Mouse (Mus musculus): ENCODE results near the gene Pigh. TPM values are rescaled to one million over a fixed set of nuclear protein-coding genes. Genes with fewer than 3 reads are reported as not detected.

The Pigh gene
- polyA plus RNA-seq, 1 experiment from 2014 or later: 28.6 TPM

GRCm38 (mm10) chr12:79064451-79064850 lies 25.0 kb downstream of the Pigh start:
- WGBS: 88% methylated on average over 13 of the region's 13 CpGs

DNA sequence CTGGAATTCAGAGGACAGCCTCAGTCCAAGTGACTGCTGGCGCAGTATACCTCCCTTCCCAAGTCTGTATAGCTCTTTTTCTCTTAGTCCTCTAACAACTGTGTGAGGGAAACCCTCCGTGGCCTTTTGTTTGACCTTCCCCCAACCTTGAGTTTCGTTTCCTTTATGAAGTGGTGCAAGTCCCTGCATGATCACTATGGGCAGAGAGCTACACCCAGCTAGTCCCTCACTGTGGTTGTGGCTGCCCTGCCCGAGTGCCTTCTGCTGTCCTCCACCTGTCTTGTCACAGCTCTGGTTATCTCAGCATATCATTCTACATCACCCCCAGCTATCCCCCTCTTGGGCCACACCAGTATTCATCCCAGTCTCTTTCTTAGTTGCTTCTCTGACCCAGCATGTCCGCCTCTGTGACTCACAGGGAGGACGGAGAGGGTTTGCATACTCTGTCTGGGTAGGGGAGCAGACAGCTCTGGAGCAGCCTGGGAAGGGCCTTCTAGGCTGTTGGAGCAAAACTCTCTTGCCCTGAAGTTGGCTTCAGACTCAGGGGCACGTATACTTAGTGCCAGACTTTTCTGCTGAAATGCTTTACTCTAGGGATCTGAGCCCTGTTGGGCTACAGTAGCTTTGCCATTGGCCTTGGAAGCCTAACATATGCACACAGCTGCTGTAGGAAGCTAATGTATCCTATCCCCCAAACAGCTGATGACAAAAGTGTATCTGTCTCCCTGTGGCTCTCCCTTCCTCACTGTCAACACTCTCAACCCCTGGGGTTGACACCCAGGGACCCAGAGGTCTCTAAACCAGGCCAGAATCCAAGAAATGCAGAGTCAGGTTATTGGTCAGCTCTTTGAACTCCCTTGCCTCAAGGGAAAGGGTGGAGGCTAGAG lies 28.4 kb downstream of the Pigh start:
- H3K9ac ChIP-seq: no peak overlapping the region
- ATAC-seq (ENCODE audit: borderline replicate concordance, extremely low read depth, low FRiP score, low TSS enrichment): peak; percentile 46; the same call in 1 of the 2 replicates
- H3K4me3 ChIP-seq: no peak overlapping the region
- no peaks in the 10 kb centered on the region for H3K27me3 ChIP-seq
- H3K27ac ChIP-seq: no peak overlapping the region
- peaks cover 7% of the 10 kb centered on the region; the same call in 1 of the 2 replicates for H3K4me1 ChIP-seq
- H3K36me3 ChIP-seq: no peaks in the 10 kb centered on the region
- no peaks in the 10 kb centered on the region for H3K9me3 ChIP-seq
- WGBS: 70% methylated on average over 7 of the region's 7 CpGs
- no peak overlapping the region for H3K4me2 ChIP-seq

More at GRCm38 (mm10) chr12:79064451-79064850, 25.0 kb downstream of the Pigh start:
- H3K4me1 ChIP-seq: peaks cover 7% of the 10 kb centered on the region; the same call in 1 of the 2 replicates
- H3K36me3 ChIP-seq: no peaks in the 10 kb centered on the region
- no peaks in the 10 kb centered on the region for H3K27me3 ChIP-seq
- H3K4me2 ChIP-seq: no peak overlapping the region
- ATAC-seq (ENCODE audit: borderline replicate concordance, extremely low read depth, low FRiP score, low TSS enrichment): no peak
- no peak overlapping the region for H3K4me3 ChIP-seq
- H3K9me3 ChIP-seq: no peaks in the 10 kb centered on the region
- no peak overlapping the region for H3K27ac ChIP-seq
- H3K9ac ChIP-seq: no peak overlapping the region

DNA sequence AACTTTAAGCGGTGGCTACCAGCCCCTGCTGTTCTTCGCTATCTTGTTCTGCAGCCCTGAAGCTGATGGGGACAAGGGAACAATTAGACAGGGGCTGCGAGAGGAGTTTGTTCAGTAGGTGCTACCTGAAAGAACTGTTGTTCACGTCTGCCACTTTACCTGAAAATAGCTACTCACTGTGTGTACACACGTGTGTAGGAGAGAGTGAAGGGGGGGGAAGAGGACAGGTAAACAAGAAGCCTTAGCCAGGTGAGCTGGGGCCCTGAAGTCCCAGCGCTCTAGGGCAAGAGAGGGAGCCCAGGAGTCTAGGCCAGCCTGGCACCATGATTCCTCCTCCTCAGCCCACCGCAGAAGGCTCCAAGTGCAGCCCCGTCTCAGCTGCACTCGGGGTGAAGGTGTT lies 29.3 kb downstream of the Pigh start:
- peak; percentile 42 for ATAC-seq (ENCODE audit: borderline replicate concordance, extremely low read depth, low FRiP score, low TSS enrichment)
- H3K27ac ChIP-seq: peak overlapping the region; percentile 25

GRCm38 (mm10) chr12:79059573-79059972 lies 29.9 kb downstream of the Pigh start:
- H3K4me3 ChIP-seq: no peak overlapping the region
- peak overlapping the region; percentile 25 for H3K27ac ChIP-seq
- 0 out of 2 replicates have a peak, but pooled peaks cover 3% of the 10 kb centered on the region for H3K36me3 ChIP-seq
- 64% methylated on average over 6 of the region's 6 CpGs for WGBS
- no peaks in the 10 kb centered on the region for H3K9me3 ChIP-seq
- no peak overlapping the region for H3K4me2 ChIP-seq
- no peaks in the 10 kb centered on the region for H3K27me3 ChIP-seq
- ATAC-seq (ENCODE audit: borderline replicate concordance, extremely low read depth, low FRiP score, low TSS enrichment): no peak
- H3K9ac ChIP-seq: no peak overlapping the region
- peaks cover 7% of the 10 kb centered on the region; the same call in 1 of the 2 replicates for H3K4me1 ChIP-seq

More for the DNA sequence above, 29.3 kb downstream of the Pigh start:
- Histone ChIP-seq H3K4me2 (no peak overlapping the region), H3K27me3 (no peaks in the 10 kb centered on the region), H3K4me1 (peaks cover 7% of the 10 kb centered on the region; the same call in 1 of the 2 replicates), H3K36me3 (0 out of 2 replicates have a peak, but pooled peaks cover 3% of the 10 kb centered on the region), H3K9me3 (no peaks in the 10 kb centered on the region), H3K4me3 (no peak overlapping the region), H3K9ac (no peak overlapping the region)
- WGBS: 72% methylated on average over 9 of the region's 9 CpGs

GRCm38 (mm10) chr12:79055276-79055675 lies 34.2 kb downstream of the Pigh start:
- Histone ChIP-seq H3K27ac (no peak overlapping the region), H3K4me2 (no peak overlapping the region)
- ATAC-seq (ENCODE audit: borderline replicate concordance, extremely low read depth, low FRiP score, low TSS enrichment): no peak

GRCm38 (mm10) chr12:79052073-79052472 lies 37.4 kb downstream of the Pigh start:
- no peak for ATAC-seq (ENCODE audit: borderline replicate concordance, extremely low read depth, low FRiP score, low TSS enrichment)
- H3K4me2 ChIP-seq: no peak overlapping the region
- 79% methylated on average over 2 of the region's 2 CpGs for WGBS
- H3K9me3 ChIP-seq: no peaks in the 10 kb centered on the region
- no peaks in the 10 kb centered on the region for H3K27me3 ChIP-seq
- H3K27ac ChIP-seq: no peak overlapping the region
- H3K36me3 ChIP-seq: 0 out of 2 replicates have a peak, but pooled peaks cover 5% of the 10 kb centered on the region
- H3K4me3 ChIP-seq: no peak overlapping the region
- H3K9ac ChIP-seq: no peak overlapping the region
- H3K4me1 ChIP-seq: no peaks in the 10 kb centered on the region

More at GRCm38 (mm10) chr12:79055276-79055675, 34.2 kb downstream of the Pigh start:
- Histone ChIP-seq H3K9ac (no peak overlapping the region), H3K36me3 (0 out of 2 replicates have a peak, but pooled peaks cover 5% of the 10 kb centered on the region), H3K9me3 (no peaks in the 10 kb centered on the region), H3K4me3 (no peak overlapping the region), H3K27me3 (no peaks in the 10 kb centered on the region), H3K4me1 (no peaks in the 10 kb centered on the region)
- WGBS: 84% methylated on average over 7 of the region's 7 CpGs

GRCm38 (mm10) chr12:79050545-79051212 lies 38.8 kb downstream of the Pigh start:
- no peaks in the 10 kb centered on the region for H3K9me3 ChIP-seq
- H3K27ac ChIP-seq: no peak overlapping the region
- WGBS: 65% methylated on average over 3 of the region's 3 CpGs
- no peak for ATAC-seq (ENCODE audit: borderline replicate concordance, extremely low read depth, low FRiP score, low TSS enrichment)
- no peak overlapping the region for H3K9ac ChIP-seq
- no peaks in the 10 kb centered on the region for H3K27me3 ChIP-seq
- no peak overlapping the region for H3K4me3 ChIP-seq
- 0 out of 2 replicates have a peak, but pooled peaks cover 2% of the 10 kb centered on the region for H3K36me3 ChIP-seq
- no peak overlapping the region for H3K4me2 ChIP-seq
- no peaks in the 10 kb centered on the region for H3K4me1 ChIP-seq

DNA sequence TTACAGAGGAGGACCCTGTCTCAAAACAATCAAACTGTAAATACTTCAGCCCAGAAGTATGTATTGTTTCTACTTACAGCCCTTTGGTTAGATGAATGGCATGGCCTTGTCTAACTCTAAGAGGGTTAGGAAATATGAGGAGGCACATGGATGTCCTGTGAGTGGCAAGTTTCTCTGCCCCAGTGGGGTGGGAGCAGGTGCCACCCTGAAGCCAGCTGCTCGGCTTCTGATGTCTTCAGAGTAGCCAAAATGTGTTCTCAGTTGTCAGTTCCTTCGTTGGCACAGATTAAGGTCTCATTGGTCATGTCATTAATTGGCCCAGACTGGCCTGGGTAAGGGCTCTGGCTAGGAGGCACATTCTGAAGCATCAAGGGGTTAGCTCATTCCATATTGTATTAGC lies 39.6 kb downstream of the Pigh start:
- H3K36me3 ChIP-seq: 0 out of 2 replicates have a peak, but pooled peaks cover 2% of the 10 kb centered on the region
- H3K27me3 ChIP-seq: no peaks in the 10 kb centered on the region
- WGBS: 76% methylated on average over 2 of the region's 2 CpGs
- no peaks in the 10 kb centered on the region for H3K4me1 ChIP-seq
- H3K9me3 ChIP-seq: no peaks in the 10 kb centered on the region
- H3K9ac ChIP-seq: no peak overlapping the region
- H3K4me2 ChIP-seq: no peak overlapping the region
- no peak overlapping the region for H3K27ac ChIP-seq
- no peak for ATAC-seq (ENCODE audit: borderline replicate concordance, extremely low read depth, low FRiP score, low TSS enrichment)
- H3K4me3 ChIP-seq: no peak overlapping the region

DNA sequence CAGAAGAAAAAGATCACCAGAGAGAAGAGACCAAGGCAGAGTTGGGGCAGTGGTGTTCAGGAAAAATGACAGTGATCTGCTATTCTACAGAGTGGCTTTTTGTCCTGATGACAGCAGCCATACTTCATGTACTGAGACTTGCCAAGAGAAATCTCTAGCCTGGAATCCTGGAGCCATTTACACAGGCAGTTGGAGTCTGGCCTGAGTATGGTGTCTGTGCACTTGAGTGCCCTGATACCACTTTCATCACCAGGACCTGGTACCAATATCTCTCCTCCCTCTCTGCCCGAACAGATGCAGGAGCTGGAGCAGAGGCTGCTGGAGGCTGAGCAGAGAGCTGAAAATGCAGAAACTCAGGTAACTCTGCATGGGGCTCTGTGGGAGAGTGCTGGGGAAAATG lies 40.6 kb downstream of the Pigh start:
- no peak overlapping the region for H3K4me2 ChIP-seq
- ATAC-seq (ENCODE audit: borderline replicate concordance, extremely low read depth, low FRiP score, low TSS enrichment): no peak
- no peak overlapping the region for H3K4me3 ChIP-seq
- H3K4me1 ChIP-seq: no peaks in the 10 kb centered on the region
- WGBS: 94% methylated on average over 1 of the region's 1 CpGs
- 0 out of 2 replicates have a peak, but pooled peaks cover 2% of the 10 kb centered on the region for H3K36me3 ChIP-seq
- H3K9me3 ChIP-seq: no peaks in the 10 kb centered on the region
- no peak overlapping the region for H3K27ac ChIP-seq
- H3K27me3 ChIP-seq: no peaks in the 10 kb centered on the region
- no peak overlapping the region for H3K9ac ChIP-seq

GRCm38 (mm10) chr12:79047203-79047602 lies 42.2 kb downstream of the Pigh start:
- Histone ChIP-seq H3K27ac (no peak overlapping the region), H3K4me2 (no peak overlapping the region), H3K36me3 (no peaks in the 10 kb centered on the region), H3K9me3 (no peaks in the 10 kb centered on the region), H3K4me3 (no peak overlapping the region), H3K27me3 (no peaks in the 10 kb centered on the region), H3K9ac (no peak overlapping the region), H3K4me1 (no peaks in the 10 kb centered on the region)
- no peak for ATAC-seq (ENCODE audit: borderline replicate concordance, extremely low read depth, low FRiP score, low TSS enrichment)
- 86% methylated on average over 7 of the region's 7 CpGs for WGBS

GRCm38 (mm10) chr12:79046171-79046570 lies 43.3 kb downstream of the Pigh start:
- ATAC-seq (ENCODE audit: borderline replicate concordance, extremely low read depth, low FRiP score, low TSS enrichment): no peak
- H3K27me3 ChIP-seq: no peaks in the 10 kb centered on the region
- WGBS: 62% methylated on average over 6 of the region's 6 CpGs
- no peak overlapping the region for H3K27ac ChIP-seq
- no peak overlapping the region for H3K9ac ChIP-seq
- no peak overlapping the region for H3K4me3 ChIP-seq
- no peak overlapping the region for H3K4me2 ChIP-seq
- H3K4me1 ChIP-seq: no peaks in the 10 kb centered on the region
- H3K36me3 ChIP-seq: no peaks in the 10 kb centered on the region; the same call in 1 of the 2 replicates
- no peaks in the 10 kb centered on the region for H3K9me3 ChIP-seq
